Mouse (Mus musculus): ENCODE results near the gene Antxr1. TPM values are rescaled to one million over a fixed set of nuclear protein-coding genes. Genes with fewer than 3 reads are reported as not detected.

Gene Antxr1
- polyA plus RNA-seq, 1 experiment = not detected

DNA sequence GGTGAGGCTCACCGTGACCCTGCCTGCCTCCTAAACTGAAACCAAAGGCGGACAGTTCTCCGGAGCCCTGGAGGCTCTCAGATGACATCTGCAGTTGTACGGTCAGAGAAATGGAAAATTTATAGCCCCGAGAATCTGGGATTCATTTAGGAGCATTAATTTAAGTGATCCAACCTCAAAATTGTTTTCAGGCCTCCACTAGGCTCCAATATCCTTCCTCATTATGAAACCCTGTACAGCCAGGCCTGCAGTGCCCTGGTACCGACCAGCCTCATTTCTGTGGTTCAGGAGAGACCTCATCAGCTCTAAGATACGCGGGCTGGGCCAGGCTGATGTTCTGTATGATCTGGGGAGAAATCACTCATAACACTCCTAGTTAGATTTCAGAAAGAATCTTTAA, 184.2 kb downstream of the Antxr1 start:
- Histone ChIP-seq H3K4me3 (replicated peaks) (no peak overlapping the region), H3K27me3 (ENCODE audit: control insufficient read depth) (peaks cover 11% of the 10 kb centered on the region), H3K36me3 (ENCODE audit: control insufficient read depth) (no peaks in the 10 kb centered on the region), H3K4me1 (ENCODE audit: control insufficient read depth) (peaks cover 33% of the 10 kb centered on the region), H3K9me3 (ENCODE audit: control insufficient read depth, low read length) (no peaks in the 10 kb centered on the region)
- TF ChIP-seq TAL1 (IDR thresholded peaks at IDR 0.05; ENCODE audit: low read length) (no peak), GATA1 (IDR thresholded peaks at IDR 0.05; ENCODE audit: low read length) (no peak)

DNA sequence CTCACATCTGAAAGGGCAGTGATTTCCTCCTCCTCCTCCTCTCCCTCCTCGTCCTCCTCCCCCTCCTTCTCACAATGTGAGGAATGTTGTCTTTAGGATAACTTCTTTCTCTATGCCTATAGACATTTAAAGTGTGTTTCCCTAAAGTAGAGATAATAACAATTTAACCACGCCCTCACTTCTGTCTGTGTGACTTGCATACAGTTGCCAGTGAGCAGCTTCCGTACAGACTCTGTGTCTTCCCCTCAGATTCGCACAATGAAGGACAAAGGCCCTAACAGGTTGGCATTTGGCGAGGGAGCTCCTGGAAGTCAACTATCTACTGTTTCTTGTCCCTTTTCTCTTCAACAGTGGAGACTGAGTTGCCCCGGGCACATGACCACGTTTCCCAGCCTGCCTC, 185.2 kb downstream of the Antxr1 start:
- no peaks in the 10 kb centered on the region for H3K36me3 ChIP-seq (ENCODE audit: control insufficient read depth)
- no peak overlapping the region for H3K4me3 ChIP-seq (replicated peaks)
- TF ChIP-seq GATA1 (IDR thresholded peaks at IDR 0.05; ENCODE audit: low read length) (no peak), TAL1 (IDR thresholded peaks at IDR 0.05; ENCODE audit: low read length) (no peak)
- no peaks in the 10 kb centered on the region for H3K9me3 ChIP-seq (ENCODE audit: control insufficient read depth, low read length)
- H3K27me3 ChIP-seq (ENCODE audit: control insufficient read depth) = peaks cover 12% of the 10 kb centered on the region
- H3K4me1 ChIP-seq (ENCODE audit: control insufficient read depth) = peaks cover 33% of the 10 kb centered on the region

DNA sequence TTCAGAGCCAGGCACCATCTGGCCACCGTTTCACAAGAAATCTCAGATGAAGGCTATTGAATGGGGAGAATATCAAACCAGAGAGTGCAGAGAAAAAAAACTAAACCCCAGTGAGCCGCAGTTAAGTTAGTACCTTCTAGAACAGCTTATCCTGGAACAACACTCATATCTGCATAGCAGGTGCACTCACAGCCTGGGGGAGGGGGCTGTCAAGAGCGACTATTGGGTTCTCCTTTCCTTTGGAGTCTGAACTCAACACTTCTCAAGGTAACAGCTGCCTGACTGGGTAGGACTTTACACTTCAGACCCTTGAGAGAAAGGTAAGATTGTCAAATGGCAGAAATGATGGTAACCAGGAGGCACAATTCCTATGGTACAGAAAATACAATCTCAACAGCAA, 187.7 kb downstream of the Antxr1 start:
- H3K4me3 ChIP-seq (replicated peaks) = no peak overlapping the region
- peaks cover 12% of the 10 kb centered on the region for H3K27me3 ChIP-seq (ENCODE audit: control insufficient read depth)
- TF ChIP-seq TAL1 (IDR thresholded peaks at IDR 0.05; ENCODE audit: low read length) (no peak), GATA1 (IDR thresholded peaks at IDR 0.05; ENCODE audit: low read length) (no peak)
- H3K36me3 ChIP-seq (ENCODE audit: control insufficient read depth) = no peaks in the 10 kb centered on the region
- no peaks in the 10 kb centered on the region for H3K9me3 ChIP-seq (ENCODE audit: control insufficient read depth, low read length)
- H3K4me1 ChIP-seq (ENCODE audit: control insufficient read depth) = peaks cover 19% of the 10 kb centered on the region

GRCm38 (mm10) chr6:87143594-87143993, 192.0 kb downstream of the Antxr1 start:
- Histone ChIP-seq H3K36me3 (ENCODE audit: control insufficient read depth) (no peaks in the 10 kb centered on the region), H3K4me3 (replicated peaks) (no peak overlapping the region), H3K27me3 (ENCODE audit: control insufficient read depth) (peaks cover 10% of the 10 kb centered on the region), H3K4me1 (ENCODE audit: control insufficient read depth) (peaks cover 22% of the 10 kb centered on the region), H3K9me3 (ENCODE audit: control insufficient read depth, low read length) (peaks cover 2% of the 10 kb centered on the region; the same call in 1 of the 2 replicates)
- no peak for TF ChIP-seq TAL1 (IDR thresholded peaks at IDR 0.05; ENCODE audit: low read length)
- no peak for TF ChIP-seq GATA1 (IDR thresholded peaks at IDR 0.05; ENCODE audit: low read length)

GRCm38 (mm10) chr6:87142239-87142638, 193.4 kb downstream of the Antxr1 start:
- Histone ChIP-seq H3K4me1 (ENCODE audit: control insufficient read depth) (peaks cover 34% of the 10 kb centered on the region), H3K9me3 (ENCODE audit: control insufficient read depth, low read length) (peaks cover 2% of the 10 kb centered on the region; the same call in 1 of the 2 replicates), H3K4me3 (replicated peaks) (no peak overlapping the region), H3K36me3 (ENCODE audit: control insufficient read depth) (no peaks in the 10 kb centered on the region), H3K27me3 (ENCODE audit: control insufficient read depth) (peaks cover 3% of the 10 kb centered on the region)
- no peak for TF ChIP-seq TAL1 (IDR thresholded peaks at IDR 0.05; ENCODE audit: low read length)
- no peak for TF ChIP-seq GATA1 (IDR thresholded peaks at IDR 0.05; ENCODE audit: low read length)

DNA sequence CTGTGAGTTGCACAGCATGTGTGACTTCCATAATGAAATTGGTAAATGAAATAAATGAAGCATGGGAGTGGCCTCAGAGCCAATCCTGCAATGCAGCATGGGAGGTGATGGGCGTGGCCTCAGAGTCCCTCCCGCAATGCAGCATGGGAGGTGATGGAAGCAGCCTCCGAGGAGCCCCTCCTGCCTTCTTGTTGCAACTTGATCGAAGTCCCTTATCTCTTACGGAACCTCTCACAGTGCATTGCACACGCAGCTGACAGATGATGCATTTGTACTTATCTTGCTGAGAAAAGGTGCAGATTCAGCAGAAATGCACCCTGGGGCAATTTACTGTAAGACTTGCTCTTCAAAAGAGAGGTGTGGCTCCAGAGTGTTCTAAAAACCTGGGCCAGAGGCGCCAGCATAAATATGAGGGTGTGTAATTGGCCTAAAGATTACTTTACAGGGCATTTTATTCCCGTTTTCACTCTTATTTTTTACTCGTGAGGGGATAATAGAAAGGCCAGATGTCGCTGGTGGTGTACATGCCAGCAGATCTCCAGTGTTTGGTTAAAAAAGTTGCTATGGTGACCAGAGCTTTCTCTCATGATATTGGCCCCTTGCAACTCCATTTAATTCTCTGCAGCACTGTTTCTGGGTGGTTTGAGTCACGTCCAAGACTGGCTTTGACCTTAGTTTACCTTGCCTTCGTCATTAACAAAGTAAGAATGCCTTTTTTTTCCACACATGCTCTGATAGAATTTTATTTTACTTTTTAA, 195.6 kb downstream of the Antxr1 start:
- Histone ChIP-seq H3K9me3 (ENCODE audit: control insufficient read depth, low read length) (peaks cover 2% of the 10 kb centered on the region; the same call in 1 of the 2 replicates), H3K4me3 (replicated peaks) (no peak overlapping the region), H3K27me3 (ENCODE audit: control insufficient read depth) (no peaks in the 10 kb centered on the region; the same call in none of the 2 replicates), H3K4me1 (ENCODE audit: control insufficient read depth) (peaks cover 36% of the 10 kb centered on the region), H3K36me3 (ENCODE audit: control insufficient read depth) (no peaks in the 10 kb centered on the region)
- TF ChIP-seq TAL1 (IDR thresholded peaks at IDR 0.05; ENCODE audit: low read length) = no peak
- TF ChIP-seq GATA1 (IDR thresholded peaks at IDR 0.05; ENCODE audit: low read length) = no peak

DNA sequence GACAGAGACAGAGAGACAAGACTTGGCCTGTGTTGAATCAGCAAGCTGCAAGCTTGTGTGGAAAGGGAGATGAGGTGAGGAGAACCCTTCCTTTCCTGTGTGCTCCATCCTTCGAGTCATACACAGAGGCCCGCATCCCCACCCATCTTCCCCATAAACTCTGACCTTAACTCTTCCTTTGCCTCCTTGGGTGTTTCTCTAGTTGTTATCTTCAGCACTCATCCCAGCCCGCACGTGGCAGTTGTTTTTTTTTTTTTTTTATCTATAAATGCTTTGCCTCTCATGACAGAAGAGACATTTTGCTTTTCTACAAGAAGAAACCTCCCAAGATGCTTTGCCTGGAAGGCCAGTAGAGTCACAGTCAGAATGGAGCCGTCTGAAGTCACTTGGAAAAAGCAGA, 197.1 kb downstream of the Antxr1 start:
- H3K27me3 ChIP-seq (ENCODE audit: control insufficient read depth) = no peaks in the 10 kb centered on the region; the same call in none of the 2 replicates
- no peaks in the 10 kb centered on the region for H3K36me3 ChIP-seq (ENCODE audit: control insufficient read depth)
- TF ChIP-seq GATA1 (IDR thresholded peaks at IDR 0.05; ENCODE audit: low read length) (0 out of 2 replicates have a peak, but pooled peaks have one; percentile 15), TAL1 (IDR thresholded peaks at IDR 0.05; ENCODE audit: low read length) (no peak)
- H3K9me3 ChIP-seq (ENCODE audit: control insufficient read depth, low read length) = peaks cover 2% of the 10 kb centered on the region; the same call in 1 of the 2 replicates
- no peak overlapping the region for H3K4me3 ChIP-seq (replicated peaks)
- peaks cover 36% of the 10 kb centered on the region for H3K4me1 ChIP-seq (ENCODE audit: control insufficient read depth)

- H3K9me3 ChIP-seq (ENCODE audit: control insufficient read depth, low read length) = peaks cover 7% of the 10 kb centered on the region
- H3K4me1 ChIP-seq (ENCODE audit: control insufficient read depth) = peaks cover 24% of the 10 kb centered on the region
- no peak for TF ChIP-seq TAL1 (IDR thresholded peaks at IDR 0.05; ENCODE audit: low read length)
- no peak for TF ChIP-seq GATA1 (IDR thresholded peaks at IDR 0.05; ENCODE audit: low read length)
- H3K36me3 ChIP-seq (ENCODE audit: control insufficient read depth) = no peaks in the 10 kb centered on the region
- no peaks in the 10 kb centered on the region for H3K27me3 ChIP-seq (ENCODE audit: control insufficient read depth)
- H3K4me3 ChIP-seq (replicated peaks) = no peak overlapping the region
Observed at GRCm38 (mm10) chr6:87133966-87134546, 201.6 kb downstream of the Antxr1 start.

DNA sequence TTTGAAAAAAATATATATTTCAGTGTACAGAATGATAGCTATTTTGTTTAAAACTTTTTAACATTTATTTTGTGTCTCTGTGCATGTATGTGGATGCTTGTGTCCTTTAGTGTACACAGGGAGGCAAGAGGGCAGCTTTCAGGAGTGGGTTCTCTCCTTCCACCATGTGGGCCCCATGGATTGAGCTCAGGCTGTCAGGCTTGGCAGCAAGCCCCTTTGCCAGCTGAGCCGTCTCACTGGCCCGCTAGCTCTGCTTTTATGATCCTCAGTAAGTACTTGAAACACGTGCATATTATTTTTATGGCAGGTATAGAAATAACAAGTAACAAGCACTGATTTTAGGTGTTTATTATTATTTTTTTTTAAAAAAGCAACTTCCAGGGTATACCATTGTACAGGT, 202.1 kb downstream of the Antxr1 start:
- Histone ChIP-seq H3K36me3 (ENCODE audit: control insufficient read depth) (no peaks in the 10 kb centered on the region), H3K9me3 (ENCODE audit: control insufficient read depth, low read length) (peaks cover 7% of the 10 kb centered on the region), H3K4me1 (ENCODE audit: control insufficient read depth) (peaks cover 18% of the 10 kb centered on the region), H3K27me3 (ENCODE audit: control insufficient read depth) (no peaks in the 10 kb centered on the region), H3K4me3 (replicated peaks) (no peak overlapping the region)
- TF ChIP-seq GATA1 (IDR thresholded peaks at IDR 0.05; ENCODE audit: low read length) (no peak), TAL1 (IDR thresholded peaks at IDR 0.05; ENCODE audit: low read length) (no peak)
